Mouse (Mus musculus) brain, embryonic 18.5 days (tissue): ENCODE data around the gene Kcnc1.

Source experiments
- DNase-seq: peaks from one replicate; pipeline ENCODE4 v3.0.0-alpha.2; 2012; ENCODE audit warnings: low read depth, low spot score

Kcnc1 gene

DNA sequence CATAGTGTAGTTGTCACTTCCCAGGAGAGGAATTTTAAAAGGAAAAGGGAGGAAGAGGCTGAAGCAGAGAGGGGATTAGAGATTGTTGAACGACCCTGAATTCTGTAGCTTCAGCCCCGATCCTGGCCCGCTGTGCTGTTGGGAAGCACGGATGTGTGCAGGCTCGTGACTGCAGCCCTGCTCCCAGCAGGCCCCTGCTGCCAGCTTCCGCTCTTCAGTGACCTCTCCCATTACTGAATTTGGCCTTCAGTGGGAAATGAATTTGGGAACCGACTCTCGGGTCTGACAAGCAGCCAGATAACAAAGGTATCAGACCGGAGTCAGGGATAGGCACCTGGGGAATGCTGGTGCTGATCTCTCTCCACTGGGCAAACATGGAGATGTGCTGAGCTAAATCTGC, 76.8 kb downstream of the Kcnc1 start:
- DNase-seq: no peak

DNA sequence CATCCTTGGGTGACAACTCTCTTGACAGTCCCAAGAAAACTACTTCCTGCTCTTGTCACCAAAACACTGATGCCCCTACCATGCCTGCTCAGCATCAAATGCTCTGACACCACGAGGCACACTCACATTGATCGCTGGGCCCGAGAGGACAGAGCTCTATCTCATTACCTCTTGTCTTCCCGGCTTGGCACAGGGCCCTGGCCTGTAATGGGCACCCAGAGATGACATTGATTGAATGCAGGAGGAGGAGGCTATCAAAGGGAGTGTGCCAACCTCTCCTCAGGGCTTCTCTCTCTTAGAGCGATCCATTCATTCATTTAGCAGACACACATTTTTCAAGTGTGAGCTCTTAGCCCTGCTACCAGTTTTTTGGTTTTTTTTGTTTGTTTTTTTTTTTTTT, 79.2 kb downstream of the Kcnc1 start:
- no peak for DNase-seq

DNA sequence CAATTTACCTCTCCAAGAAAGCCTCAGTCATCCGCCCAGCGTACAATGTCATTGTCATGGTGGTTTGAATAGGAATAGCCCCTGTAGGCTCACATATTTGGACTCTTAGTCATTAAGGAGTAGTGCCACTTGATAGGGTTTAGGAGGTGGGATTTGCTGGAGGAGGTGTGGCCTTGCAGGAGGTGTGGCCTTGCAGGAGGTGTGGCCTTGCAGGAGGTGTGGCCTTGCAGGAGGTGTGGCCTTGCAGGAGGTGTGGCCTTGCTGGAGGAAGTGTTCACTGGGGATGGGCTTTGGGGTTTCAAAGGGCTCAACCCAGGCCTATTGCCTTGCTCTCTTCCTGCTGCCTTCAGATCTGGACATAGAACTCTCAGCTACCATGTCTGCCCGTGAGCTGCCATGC, 81.2 kb downstream of the Kcnc1 start:
- no peak for DNase-seq

DNA sequence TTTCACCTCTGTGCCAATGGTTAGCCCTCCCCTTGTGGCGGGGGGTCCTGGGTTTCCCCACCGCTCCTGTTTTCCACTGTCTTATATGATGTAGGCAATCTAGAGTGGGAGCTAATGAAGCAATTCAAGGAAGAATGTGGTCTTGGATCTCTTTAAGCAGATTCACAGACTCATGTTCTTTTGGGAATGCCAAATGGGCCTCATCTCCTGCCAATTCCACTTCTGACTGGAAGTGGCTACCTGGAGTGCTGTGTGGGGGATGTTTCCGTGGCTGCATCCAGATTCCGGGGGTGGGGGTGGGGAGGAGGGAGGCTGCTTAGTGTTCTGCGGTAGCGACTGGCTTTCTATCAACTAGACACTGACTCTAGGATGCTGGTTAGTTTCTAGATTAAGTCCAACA, 83.5 kb downstream of the Kcnc1 start:
- DNase-seq: no peak

DNA sequence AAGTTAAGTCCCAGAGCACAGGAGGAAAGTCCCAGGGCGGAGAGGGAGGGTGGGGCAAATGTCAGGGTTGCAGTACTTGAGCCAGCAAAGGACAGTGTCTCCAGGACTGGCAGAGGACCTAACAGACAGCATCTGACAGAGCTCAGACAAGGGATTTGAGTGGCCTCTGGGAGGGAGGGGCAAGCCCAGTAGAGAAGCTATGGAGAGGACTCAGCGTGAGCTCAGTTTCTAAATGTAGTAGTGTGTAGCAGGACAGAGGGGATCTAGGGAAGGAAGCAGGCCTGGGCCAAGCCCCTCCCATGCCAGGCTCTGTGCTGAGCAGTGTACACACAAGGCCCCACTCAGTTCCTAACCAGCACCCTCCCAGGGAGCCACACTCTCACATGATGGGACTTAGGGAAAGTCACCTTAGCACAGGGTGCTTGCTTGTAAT, 85.8 kb downstream of the Kcnc1 start:
- no peak for DNase-seq

DNA sequence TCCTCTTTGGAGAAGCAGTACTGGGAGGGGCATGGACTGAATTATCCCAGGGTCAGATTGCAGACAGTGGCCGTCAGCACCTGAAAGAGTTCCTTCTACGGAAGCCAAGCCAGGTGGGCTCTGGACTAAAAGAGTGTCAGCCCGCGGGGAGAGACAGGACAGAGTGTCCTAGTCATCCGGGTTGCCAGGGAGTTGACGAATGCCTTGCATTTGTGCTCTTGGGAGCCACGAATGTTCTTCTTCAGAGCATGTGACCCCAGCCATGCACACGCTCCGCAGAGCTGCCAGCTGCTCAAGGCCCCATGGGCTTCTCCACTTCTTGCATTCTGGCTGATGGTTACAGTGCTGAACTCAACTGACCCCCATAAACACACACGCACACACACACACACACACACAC, 86.8 kb downstream of the Kcnc1 start:
- no peak for DNase-seq

DNA sequence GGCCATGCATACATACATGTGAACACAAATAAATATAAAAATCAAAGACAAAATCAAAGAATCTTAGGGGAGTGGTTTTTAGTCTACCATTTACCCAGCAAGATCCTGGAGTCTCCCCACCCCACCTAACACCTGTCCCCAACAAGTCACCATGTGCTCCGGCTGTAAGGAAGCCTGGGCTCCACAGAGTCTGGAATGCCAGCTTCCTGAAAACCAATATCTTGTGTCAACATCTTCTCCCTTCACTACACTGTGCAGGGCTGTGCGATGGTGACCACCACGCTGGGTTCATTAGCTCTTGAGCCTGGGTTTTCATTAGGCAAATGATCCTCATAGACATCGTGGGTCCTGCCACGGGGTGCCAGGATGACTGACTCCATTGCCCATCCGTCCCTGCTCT, 87.9 kb downstream of the Kcnc1 start:
- DNase-seq: no peak

DNA sequence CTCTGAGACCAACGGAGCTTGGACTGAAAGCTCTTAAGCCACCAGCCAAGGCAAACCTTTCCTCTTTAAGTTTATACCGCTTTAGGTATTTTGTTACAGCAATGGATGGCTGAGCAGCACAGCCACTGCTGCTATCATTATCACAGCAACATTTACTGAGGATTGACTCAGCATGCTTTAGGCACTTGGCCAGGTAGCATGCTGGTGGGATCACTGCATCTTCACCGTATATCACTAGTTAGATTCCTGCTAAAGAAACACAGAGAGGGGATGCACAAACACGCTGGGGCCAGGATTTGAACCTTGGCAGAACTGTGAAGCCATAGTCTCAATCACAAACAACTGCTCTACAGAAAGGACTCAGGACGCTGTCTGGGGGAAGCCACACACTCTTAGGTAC, 90.5 kb downstream of the Kcnc1 start:
- DNase-seq: no peak

DNA sequence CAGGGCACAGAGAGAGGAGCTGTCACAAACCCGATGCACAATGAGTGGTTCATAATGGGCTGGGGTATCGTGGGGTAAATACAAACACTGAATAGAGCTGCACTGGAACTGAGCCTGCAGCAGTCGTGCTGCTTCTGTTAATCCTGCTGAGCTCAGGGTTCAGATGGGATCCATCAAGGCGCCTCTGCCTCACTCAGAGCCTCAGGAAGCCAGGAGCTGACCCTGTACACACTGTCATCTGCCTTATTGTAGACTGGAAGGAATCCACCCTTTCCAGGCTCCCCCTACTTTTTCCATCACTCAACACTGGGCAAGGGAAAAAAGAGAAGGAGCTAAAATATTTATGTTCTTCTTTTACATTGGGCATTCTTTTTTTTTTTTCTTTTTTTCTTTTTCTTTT, 91.1 kb downstream of the Kcnc1 start:
- no peak for DNase-seq
